Mouse (Mus musculus) liver, embryonic 13.5 days (tissue): ENCODE measurements around the gene Ooep. TPM values are rescaled to one million over a fixed set of nuclear protein-coding genes. Genes with fewer than 3 reads are reported as not detected.
A peak's percentile ranks its signal among the peaks of the same experiment; 100 is the strongest.
"Not testable (repeated sequence)": the region's sequence is repeated elsewhere in the genome, so short reads cannot be mapped to it uniquely, and the experiment has no call there.

Source experiments
- ATAC-seq: fragments of 200-750 bp; cut with Nextera tagmentation; 2 replicates; pipeline ENCODE4 v1.8.0; 2017; ENCODE audit warnings: low read depth, mild to moderate bottlenecking, moderate number of reproducible peaks, moderate library complexity
- DNase-seq: peaks from one replicate; pipeline ENCODE4 v3.0.0; 2022
- H3K27ac ChIP-seq: fragments of 300-500 bp; sonication (generic); 2 replicates; pipeline ENCODE4 v1.5.1; 2015; ENCODE audit warnings: moderate library complexity, mild to moderate bottlenecking, inconsistent platforms
- H3K27me3 ChIP-seq: fragments of 300-500 bp; sonication (generic); 2 replicates; pipeline ENCODE4 v1.6.1; 2015; ENCODE audit warnings: mild to moderate bottlenecking, inconsistent platforms
- H3K36me3 ChIP-seq: fragments of 300-500 bp; sonication (generic); 2 replicates; pipeline ENCODE4 v1.6.1; 2015; ENCODE audit warnings: mild to moderate bottlenecking, inconsistent platforms
- H3K4me1 ChIP-seq: fragments of 300-500 bp; sonication (generic); replicated peaks from 2 replicates; pipeline ENCODE4 v1.6.1; 2015; ENCODE audit warnings: inconsistent platforms
- H3K4me2 ChIP-seq: fragments of 300-500 bp; sonication (generic); 2 replicates; pipeline ENCODE4 v1.6.1; 2015; ENCODE audit warnings: inconsistent platforms, mild to moderate bottlenecking, moderate library complexity
- H3K4me3 ChIP-seq: fragments of 300-500 bp; sonication (generic); replicated peaks from 2 replicates; pipeline ENCODE4 v1.5.1; 2015; ENCODE audit warnings: mild to moderate bottlenecking, inconsistent platforms
- H3K9ac ChIP-seq: fragments of 300-500 bp; sonication (generic); 2 replicates; pipeline ENCODE4 v1.6.1; 2015; ENCODE audit warnings: mild to moderate bottlenecking, inconsistent platforms
- H3K9me3 ChIP-seq: fragments of 300-500 bp; sonication (generic); replicated peaks from 2 replicates; pipeline ENCODE4 v1.6.1; 2016; ENCODE audit warnings: inconsistent platforms
- WGBS: fragments of 180-500 bp; shearing (Covaris S2); methylation state at CpG from one replicate; pipeline ENCODE4 v1.1.7; 2015; ENCODE audit not compliant: insufficient replicate concordance; 5-methylcytosine and 5-hydroxymethylcytosine counted together
- polyA plus RNA-seq: library from polyadenylated mRNA; unstranded; fragments of >200 nt; fragmentation: Nextera tagmentation; extraction: Ambion mirVana; gene quantifications from 2 replicates; pipeline ENCODE4 v1.2.1, GENCODE M21; 2015

Gene Ooep
- polyA plus RNA-seq, 1 experiment from 2014 or later, result 0.12 TPM

DNA sequence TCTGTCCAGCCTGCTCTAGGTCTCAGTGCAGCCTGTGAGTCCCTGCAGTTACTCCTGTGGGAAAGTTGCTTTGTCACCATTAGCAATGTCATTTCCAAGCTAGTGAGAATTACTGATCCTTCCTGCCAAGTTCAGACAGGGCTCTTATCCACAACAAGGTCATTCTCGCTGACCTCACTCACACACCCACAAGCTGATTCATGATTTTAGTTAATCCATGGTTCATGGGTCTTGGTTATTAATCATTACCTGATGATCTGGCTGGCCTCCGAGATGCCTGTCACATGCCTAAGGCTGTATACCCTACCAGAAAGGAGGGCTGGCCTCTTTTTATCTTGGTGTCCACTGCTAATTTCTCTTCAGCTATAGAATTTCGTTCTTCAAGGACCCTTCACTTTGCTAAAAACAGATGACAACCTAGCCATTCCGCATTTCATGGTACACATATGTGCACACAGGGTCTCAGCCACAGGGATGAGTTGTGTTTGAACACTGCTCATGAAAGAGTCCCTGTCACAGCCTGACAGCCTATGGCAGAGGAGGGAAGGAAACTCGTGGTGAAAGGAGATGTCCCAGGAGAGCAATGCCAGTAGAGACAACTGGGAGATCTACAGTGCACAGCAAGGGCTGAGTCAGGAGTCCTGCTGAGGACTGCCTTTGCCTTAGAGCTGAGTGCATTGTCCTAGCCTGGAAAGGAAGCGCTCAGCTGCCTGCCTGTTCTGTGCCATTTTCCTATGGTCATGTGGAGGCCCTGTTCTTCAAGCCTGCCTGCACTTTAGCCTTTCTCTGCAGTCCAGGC lies 30.1 kb downstream of the Ooep start:
- not testable (repeated sequence) for H3K27me3 ChIP-seq, H3K36me3 ChIP-seq, H3K4me3 ChIP-seq, H3K4me1 ChIP-seq, DNase-seq, H3K9ac ChIP-seq, ATAC-seq, H3K9me3 ChIP-seq, H3K4me2 ChIP-seq, H3K27ac ChIP-seq
- 41% methylated on average over 6 of the region's 6 CpGs for WGBS

- Histone ChIP-seq H3K4me1 (no peaks in the 10 kb centered on the region), H3K27ac (no peak overlapping the region), H3K4me3 (no peak overlapping the region), H3K27me3 (no peaks in the 10 kb centered on the region), H3K4me2 (no peak overlapping the region), H3K9ac (no peak overlapping the region), H3K9me3 (no peaks in the 10 kb centered on the region), H3K36me3 (no peaks in the 10 kb centered on the region)
- whole genome bisulfite sequencing, result 59% methylated on average over 3 of the region's 3 CpGs
- ATAC-seq, result no peak
- DNase-seq, result no peak
These were observed 31.5 kb downstream of the Ooep start for GRCm38 (mm10) chr9:78347004-78347403.

GRCm38 (mm10) chr9:78345235-78345634 lies 33.3 kb downstream of the Ooep start:
- not testable (repeated sequence) for H3K27ac ChIP-seq, H3K4me1 ChIP-seq, H3K4me2 ChIP-seq, H3K4me3 ChIP-seq, DNase-seq, H3K9ac ChIP-seq, H3K9me3 ChIP-seq, H3K27me3 ChIP-seq, H3K36me3 ChIP-seq, ATAC-seq
- WGBS, result 32% methylated on average over 4 of the region's 4 CpGs

- H3K36me3 ChIP-seq, H3K4me2 ChIP-seq, H3K4me3 ChIP-seq, ATAC-seq, H3K27ac ChIP-seq, H3K9ac ChIP-seq, H3K9me3 ChIP-seq, DNase-seq, H3K4me1 ChIP-seq, H3K27me3 ChIP-seq: not testable (repeated sequence)
- 56% methylated on average over 9 of the region's 9 CpGs for WGBS
These were observed 35.5 kb downstream of the Ooep start for GRCm38 (mm10) chr9:78343055-78343454.

DNA sequence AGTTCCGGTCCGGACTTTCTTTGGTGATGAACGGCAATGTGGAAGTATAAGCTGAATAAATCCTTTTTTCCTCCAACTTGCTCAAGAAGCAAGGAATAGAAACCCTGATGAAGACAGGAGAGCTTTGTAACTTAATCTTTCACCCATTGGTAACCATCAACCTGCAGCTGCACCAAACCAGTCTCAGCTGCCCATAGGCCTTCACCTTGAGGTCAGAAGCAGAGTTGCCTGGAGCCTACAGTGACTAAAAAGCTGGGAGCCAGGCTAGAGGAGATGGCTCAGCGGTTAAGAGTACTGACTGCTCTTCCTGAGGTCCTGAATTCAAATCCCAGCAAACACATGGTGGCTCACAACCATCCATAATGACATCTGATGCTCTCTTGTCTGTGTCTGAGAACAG lies 36.0 kb downstream of the Ooep start:
- H3K4me1 ChIP-seq, H3K9me3 ChIP-seq, ATAC-seq, DNase-seq, H3K4me3 ChIP-seq, H3K4me2 ChIP-seq, H3K9ac ChIP-seq, H3K36me3 ChIP-seq, H3K27ac ChIP-seq, H3K27me3 ChIP-seq: not testable (repeated sequence)
- 63% methylated on average over 4 of the region's 4 CpGs for WGBS

DNA sequence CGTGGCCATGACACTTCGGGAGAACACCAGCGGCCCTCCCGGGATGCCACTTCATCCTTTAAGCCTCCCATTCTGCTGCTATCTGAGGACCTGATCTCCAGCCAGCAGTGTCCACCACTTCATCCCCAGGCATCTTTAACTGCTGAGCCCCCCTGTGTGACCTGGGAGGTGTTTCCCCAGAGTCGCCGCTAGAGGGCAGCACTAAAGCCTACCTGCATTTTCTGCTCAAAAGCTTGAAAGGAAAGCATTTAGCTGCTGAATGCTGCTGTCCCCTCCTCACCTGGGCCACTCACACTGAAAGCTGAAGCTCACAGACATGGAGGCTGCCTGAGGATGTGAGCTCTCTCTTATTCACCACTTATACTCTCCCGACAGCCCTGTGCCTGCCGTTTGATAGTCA lies 38.2 kb downstream of the Ooep start:
- H3K4me2 ChIP-seq, H3K9ac ChIP-seq, ATAC-seq, H3K9me3 ChIP-seq, H3K27ac ChIP-seq, H3K27me3 ChIP-seq, H3K4me3 ChIP-seq, H3K4me1 ChIP-seq, H3K36me3 ChIP-seq: not testable (repeated sequence)
- DNase-seq, result peak; percentile 7
- WGBS, result 16% methylated on average over 8 of the region's 8 CpGs

GRCm38 (mm10) chr9:78337050-78337449 lies 41.5 kb downstream of the Ooep start:
- not testable (repeated sequence) for H3K9ac ChIP-seq, H3K4me2 ChIP-seq, H3K27ac ChIP-seq, H3K36me3 ChIP-seq, H3K4me1 ChIP-seq, H3K4me3 ChIP-seq, DNase-seq, H3K27me3 ChIP-seq, ATAC-seq, H3K9me3 ChIP-seq

GRCm38 (mm10) chr9:78327289-78327688 lies 51.2 kb downstream of the Ooep start, which contains the start of gene Omt2b:
TSS of gene Omt2b (plus strand) at chr9:78327589.
- H3K36me3 ChIP-seq, H3K9ac ChIP-seq, H3K27me3 ChIP-seq, H3K4me1 ChIP-seq, ATAC-seq, H3K4me2 ChIP-seq, DNase-seq, H3K4me3 ChIP-seq, H3K27ac ChIP-seq, H3K9me3 ChIP-seq: not testable (repeated sequence)
- WGBS, result 77% methylated on average over 1 of the region's 1 CpGs

Other genes starting within 250 kb of the Ooep start
- 23.3 and 27.8 TPM in 2 replicates for gene Gsta4, start 196.0 kb downstream of the Ooep start, polyA plus RNA-seq
- gene Gsta1, start 148.1 kb downstream of the Ooep start, polyA plus RNA-seq, result 0.17 TPM in 1 of 2 replicates, not detected in the other
- not detected in 2 replicates for gene Gm3776, start 121.6 kb downstream of the Ooep start, polyA plus RNA-seq
- gene Gm10639, start 88.8 kb downstream of the Ooep start, polyA plus RNA-seq, result not detected in 2 replicates
- gene Omt2a, start 63.9 kb downstream of the Ooep start, polyA plus RNA-seq, result not detected in 2 replicates
- gene Omt2b, start 51.1 kb downstream of the Ooep start, polyA plus RNA-seq, result not detected in 2 replicates
- 0.23 TPM in 1 of 2 replicates, not detected in the other for gene Gsta2, start 22.9 kb downstream of the Ooep start, polyA plus RNA-seq
- not detected in 2 replicates for gene Dppa5a, start 10.5 kb downstream of the Ooep start, polyA plus RNA-seq
- not detected in 2 replicates for gene Ddx43, start 17.1 kb upstream of the Ooep start, polyA plus RNA-seq
- 1.0 TPM in 2 replicates for gene Cgas, start 64.5 kb upstream of the Ooep start, polyA plus RNA-seq
- gene Mto1, start 69.5 kb upstream of the Ooep start, polyA plus RNA-seq, result 23.4 and 25.9 TPM in 2 replicates
- 0.33 and 0.64 TPM in 2 replicates for gene Gm17324, start 70.1 kb upstream of the Ooep start, polyA plus RNA-seq
- gene Eef1a1, start 110.4 kb upstream of the Ooep start, polyA plus RNA-seq, result 2,607 and 2,711 TPM in 2 replicates
- gene Slc17a5, start 209.3 kb upstream of the Ooep start, polyA plus RNA-seq, result 4.5 and 5.6 TPM in 2 replicates
- gene Cd109, start 236.8 kb upstream of the Ooep start, polyA plus RNA-seq, result 0.16 and 0.27 TPM in 2 replicates